Mouse (Mus musculus) hindbrain, embryonic 14.5 days (tissue): ENCODE results near the gene Mrpl12. TPM values are rescaled to one million over a fixed set of nuclear protein-coding genes. Genes with fewer than 3 reads are reported as not detected.

Experiments used
- ATAC-seq: fragments of 200-750 bp; cut with Nextera tagmentation; 2 replicates; pipeline ENCODE4 v1.8.0; 2017; ENCODE audit warnings: moderate number of reproducible peaks, mild to moderate bottlenecking, moderate TSS enrichment, moderate library complexity; ENCODE audit not compliant: low FRiP score
- DNase-seq: peaks from one replicate; pipeline ENCODE4 v3.0.0-alpha.2; 2015; ENCODE audit warnings: low spot score
- H3K27ac ChIP-seq: fragments of 300-500 bp; sonication (generic); 2 replicates; pipeline ENCODE4 v1.5.1; 2014; ENCODE audit warnings: mild to moderate bottlenecking, moderate library complexity
- H3K27me3 ChIP-seq: fragments of 300-500 bp; sonication (generic); 2 replicates; pipeline ENCODE4 v1.6.1; 2014; ENCODE audit warnings: mild to moderate bottlenecking, low read length, mixed read lengths; ENCODE audit not compliant: control insufficient read depth, insufficient read depth
- H3K36me3 ChIP-seq: fragments of 300-500 bp; sonication (generic); replicated peaks from 2 replicates; pipeline ENCODE4 v1.6.1; 2014; ENCODE audit not compliant: control insufficient read depth, insufficient read depth
- H3K4me1 ChIP-seq: fragments of 300-500 bp; sonication (generic); replicated peaks from 2 replicates; pipeline ENCODE4 v1.6.1; 2014; ENCODE audit warnings: antibody characterized with exemption, low read length, mixed read lengths; ENCODE audit not compliant: control insufficient read depth, insufficient read depth
- H3K4me2 ChIP-seq: fragments of 300-500 bp; sonication (generic); replicated peaks from 2 replicates; pipeline ENCODE4 v1.6.1; 2014; ENCODE audit warnings: mild to moderate bottlenecking, moderate library complexity
- H3K4me3 ChIP-seq: fragments of 300-500 bp; sonication (generic); replicated peaks from 2 replicates; pipeline ENCODE4 v1.5.1; 2014; ENCODE audit warnings: mild to moderate bottlenecking, low read length
- H3K9ac ChIP-seq: fragments of 300-500 bp; sonication (generic); 2 replicates; pipeline ENCODE4 v1.6.1; 2014
- H3K9me3 ChIP-seq: fragments of 300-500 bp; sonication (generic); 2 replicates; pipeline ENCODE4 v1.6.1; 2016; ENCODE audit warnings: low read length; ENCODE audit not compliant: control insufficient read depth
- WGBS: fragments of 180-500 bp; shearing (Covaris S2); extraction: QIAGEN DNeasy Blood & Tissue Kit; methylation state at CpG from one replicate; pipeline ENCODE4 v1.1.7; 2014; 5-methylcytosine and 5-hydroxymethylcytosine counted together
- polyA plus RNA-seq: library from polyadenylated mRNA; unstranded; fragments of >200 nt; fragmentation: Nextera tagmentation; extraction: Ambion mirVana; gene quantifications from 2 replicates; pipeline ENCODE4 v1.2.1, GENCODE M21; 2014

Mrpl12 gene
- polyA plus RNA-seq, 1 experiment from 2014 or later: 131 TPM

- WGBS: under 1% methylated on average over 35 of the region's 35 CpGs
- Histone ChIP-seq H3K36me3 (peaks cover 59% of the 10 kb centered on the region), H3K27ac (peak within 1 kb of the TSS; percentile 72), H3K4me1 (peaks cover 28% of the 10 kb centered on the region), H3K9me3 (no peaks in the 10 kb centered on the region), H3K4me3 (peak within 1 kb of the TSS; percentile 77), H3K27me3 (no peaks in the 10 kb centered on the region), H3K4me2 (peak within 1 kb of the TSS; percentile 86), H3K9ac (peak within 1 kb of the TSS; percentile 75)
- DNase-seq (peak; percentile 89), ATAC-seq (peak; percentile 86)
These were observed 7.1 kb downstream of the Mrpl12 start, which contains the start of gene Slc25a10 for GRCm38 (mm10) chr11:120491317-120492023. Gene Slc25a10, plus strand, starts transcription at chr11:120491840.

DNA sequence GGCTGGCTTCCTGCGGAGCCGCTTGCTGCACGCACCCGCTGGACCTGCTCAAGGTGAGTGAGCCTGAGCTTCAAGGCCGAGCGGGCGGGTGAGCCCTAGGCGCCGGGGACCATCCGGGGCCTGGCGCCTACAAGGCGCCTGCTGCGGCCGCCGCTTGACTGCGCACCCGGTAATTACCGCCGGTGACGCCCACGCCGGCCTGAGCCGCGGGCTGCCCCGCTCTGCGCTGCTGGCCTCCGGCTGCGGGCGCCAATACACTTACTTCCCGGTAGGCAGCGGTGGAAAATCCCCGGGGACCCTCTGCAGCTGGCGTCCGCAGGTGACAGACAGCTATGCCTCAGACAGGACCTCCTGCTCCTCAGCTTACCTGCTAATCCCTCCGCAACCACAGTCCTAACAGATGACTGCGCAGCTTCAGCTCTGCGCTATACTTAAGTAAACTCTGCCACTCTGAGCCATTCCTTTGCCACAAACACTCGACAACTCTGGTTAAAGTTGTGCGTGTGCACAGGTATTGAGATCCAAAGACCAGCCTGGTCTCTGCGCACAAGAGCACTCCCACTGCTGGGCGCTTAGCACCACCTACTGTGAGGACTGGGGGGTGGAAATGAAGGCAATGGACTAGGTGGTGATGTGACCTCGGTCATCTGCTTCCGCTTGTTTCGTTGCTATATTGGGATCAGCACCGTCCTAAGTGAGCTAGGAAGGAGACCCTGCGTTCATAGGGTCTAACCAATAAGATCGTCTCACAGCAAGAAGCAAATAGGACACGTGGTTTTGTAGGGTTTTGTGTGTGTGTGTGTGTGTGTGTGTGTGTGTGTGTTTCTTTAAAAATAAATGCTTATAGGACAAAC is 7.8 kb downstream of the Mrpl12 start:
- ATAC-seq (peak; percentile 49), DNase-seq (peak; percentile 50)
- peak overlapping the region; percentile 72 for H3K27ac ChIP-seq
- H3K4me1 ChIP-seq: peaks cover 28% of the 10 kb centered on the region
- H3K36me3 ChIP-seq: peaks cover 59% of the 10 kb centered on the region
- H3K9me3 ChIP-seq: no peaks in the 10 kb centered on the region
- peak overlapping the region; percentile 75 for H3K9ac ChIP-seq
- H3K4me2 ChIP-seq: peak overlapping the region; percentile 86
- H3K4me3 ChIP-seq: peak overlapping the region; percentile 77
- under 1% methylated on average over 48 of the region's 48 CpGs for WGBS
- H3K27me3 ChIP-seq: no peaks in the 10 kb centered on the region

- Histone ChIP-seq H3K27ac (peak overlapping the region; percentile 72), H3K4me2 (peak overlapping the region; percentile 86), H3K36me3 (peaks cover 59% of the 10 kb centered on the region), H3K4me1 (peaks cover 28% of the 10 kb centered on the region), H3K9ac (peak overlapping the region; percentile 75), H3K4me3 (peak overlapping the region; percentile 77), H3K9me3 (no peaks in the 10 kb centered on the region), H3K27me3 (no peaks in the 10 kb centered on the region)
- no peak for DNase-seq
- 24% methylated on average over 3 of the region's 3 CpGs for WGBS
- ATAC-seq: no peak
These were observed 8.4 kb downstream of the Mrpl12 start for GRCm38 (mm10) chr11:120492878-120493203.

DNA sequence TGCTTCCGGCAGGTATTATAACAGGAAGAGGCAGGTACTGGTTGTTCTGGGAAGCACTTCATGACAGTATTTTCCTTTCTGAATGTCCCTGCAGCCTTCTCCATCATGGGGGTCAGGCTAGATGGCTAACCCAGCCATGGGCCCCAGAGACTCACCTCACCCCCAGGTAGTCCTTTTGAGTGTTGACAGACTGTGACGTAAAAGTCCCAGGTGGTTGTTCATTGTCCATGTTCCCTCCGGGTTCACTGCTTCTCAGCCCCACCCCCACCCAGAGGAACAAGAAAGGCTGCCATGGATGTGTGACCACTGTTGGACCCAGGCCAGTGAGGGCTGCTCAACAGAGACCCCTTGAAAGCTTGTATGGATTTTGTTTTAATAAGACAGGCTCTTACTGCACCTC is 8.9 kb downstream of the Mrpl12 start:
- H3K4me2 ChIP-seq: peak overlapping the region; percentile 86
- H3K4me3 ChIP-seq: peak overlapping the region; percentile 77
- WGBS: 61% methylated on average over 3 of the region's 3 CpGs
- H3K9me3 ChIP-seq: no peaks in the 10 kb centered on the region
- H3K4me1 ChIP-seq: peaks cover 28% of the 10 kb centered on the region
- H3K27me3 ChIP-seq: no peaks in the 10 kb centered on the region
- no peak for ATAC-seq
- H3K27ac ChIP-seq: peak overlapping the region; percentile 72; the same call in 1 of the 2 replicates
- DNase-seq: no peak
- peak overlapping the region; percentile 75 for H3K9ac ChIP-seq
- H3K36me3 ChIP-seq: peaks cover 59% of the 10 kb centered on the region

- Histone ChIP-seq H3K4me2 (peak overlapping the region; percentile 86), H3K4me1 (peaks cover 28% of the 10 kb centered on the region), H3K27me3 (no peaks in the 10 kb centered on the region), H3K9ac (peak overlapping the region; percentile 75; the same call in 1 of the 2 replicates), H3K4me3 (no peak overlapping the region), H3K27ac (no peak overlapping the region), H3K9me3 (no peaks in the 10 kb centered on the region), H3K36me3 (peaks cover 59% of the 10 kb centered on the region)
- ATAC-seq: no peak
- DNase-seq: no peak
- 91% methylated on average over 3 of the region's 3 CpGs for WGBS
These were observed 9.5 kb downstream of the Mrpl12 start for GRCm38 (mm10) chr11:120493911-120494310.

DNA sequence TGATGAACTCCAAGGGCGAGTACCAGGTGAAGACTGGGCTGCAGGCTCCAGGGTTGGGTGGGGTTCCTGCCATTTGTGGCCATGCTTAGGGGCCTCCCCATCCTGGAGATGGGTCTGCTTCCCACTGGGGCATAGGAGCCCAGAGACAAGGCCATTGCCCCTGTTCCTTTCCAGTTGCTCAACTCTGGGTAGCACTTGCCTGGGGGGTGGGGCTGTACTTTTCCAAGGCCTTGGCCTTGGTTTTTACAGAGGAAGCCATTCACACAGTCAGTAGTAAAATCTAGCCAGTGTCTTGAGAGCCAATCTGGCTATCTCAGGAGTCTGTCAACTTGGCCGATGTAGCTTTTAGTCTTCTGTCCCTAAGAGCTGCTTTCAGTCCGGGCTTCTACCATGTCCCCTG is 13.0 kb downstream of the Mrpl12 start:
- H3K9me3 ChIP-seq: no peaks in the 10 kb centered on the region
- DNase-seq (no peak), ATAC-seq (no peak)
- no peak overlapping the region for H3K9ac ChIP-seq
- H3K4me3 ChIP-seq: no peak overlapping the region
- WGBS: 98% methylated on average over 3 of the region's 3 CpGs
- H3K4me2 ChIP-seq: no peak overlapping the region
- peaks cover 16% of the 10 kb centered on the region for H3K4me1 ChIP-seq
- H3K27ac ChIP-seq: no peak overlapping the region
- no peaks in the 10 kb centered on the region for H3K27me3 ChIP-seq
- peaks cover 51% of the 10 kb centered on the region for H3K36me3 ChIP-seq

- H3K36me3 ChIP-seq: peaks cover 51% of the 10 kb centered on the region
- H3K9me3 ChIP-seq: no peaks in the 10 kb centered on the region
- H3K4me1 ChIP-seq: peaks cover 8% of the 10 kb centered on the region
- ATAC-seq: no peak
- H3K9ac ChIP-seq: no peak overlapping the region
- no peak for DNase-seq
- H3K4me2 ChIP-seq: no peak overlapping the region
- no peak overlapping the region for H3K4me3 ChIP-seq
- H3K27ac ChIP-seq: no peak overlapping the region
- no peaks in the 10 kb centered on the region for H3K27me3 ChIP-seq
- 94% methylated on average over 12 of the region's 12 CpGs for WGBS
These were observed 13.8 kb downstream of the Mrpl12 start for GRCm38 (mm10) chr11:120498226-120498625.

GRCm38 (mm10) chr11:120498891-120499290 is 14.5 kb downstream of the Mrpl12 start:
- WGBS: 90% methylated on average over 5 of the region's 5 CpGs
- Histone ChIP-seq H3K36me3 (peaks cover 50% of the 10 kb centered on the region), H3K4me2 (no peak overlapping the region), H3K4me3 (no peak overlapping the region), H3K27me3 (no peaks in the 10 kb centered on the region), H3K9me3 (no peaks in the 10 kb centered on the region), H3K27ac (no peak overlapping the region), H3K4me1 (peaks cover 1% of the 10 kb centered on the region; the same call in 1 of the 2 replicates), H3K9ac (no peak overlapping the region)
- no peak for DNase-seq
- no peak for ATAC-seq

GRCm38 (mm10) chr11:120499894-120500293 is 15.5 kb downstream of the Mrpl12 start:
- peaks cover 40% of the 10 kb centered on the region for H3K36me3 ChIP-seq
- no peak overlapping the region for H3K4me2 ChIP-seq
- H3K9ac ChIP-seq: no peak overlapping the region
- H3K4me1 ChIP-seq: no peaks in the 10 kb centered on the region
- no peak overlapping the region for H3K27ac ChIP-seq
- no peaks in the 10 kb centered on the region for H3K9me3 ChIP-seq
- DNase-seq (no peak), ATAC-seq (no peak)
- WGBS: 87% methylated on average over 6 of the region's 6 CpGs
- H3K4me3 ChIP-seq: no peak overlapping the region
- no peaks in the 10 kb centered on the region for H3K27me3 ChIP-seq
